Mouse (Mus musculus): Measurements from ENCODE around the gene Prkcg.
"Not testable (repeated sequence)": the region's sequence is repeated elsewhere in the genome, so short reads cannot be mapped to it uniquely, and the experiment has no call there.

Gene Prkcg

GRCm38 (mm10) chr7:3280654-3281153 is 8.3 kb upstream of the Prkcg start:
- Histone ChIP-seq H3K27me3 (ENCODE audit: control insufficient read depth, insufficient read depth, low read length, poor library complexity, severe bottlenecking) (no peaks in the 10 kb centered on the region), H3K36me3 (ENCODE audit: control insufficient read depth, insufficient read depth, low read length, poor library complexity, severe bottlenecking) (no peaks in the 10 kb centered on the region)
- no peak for DNase-seq (ENCODE audit: low read depth, low spot score)

DNA sequence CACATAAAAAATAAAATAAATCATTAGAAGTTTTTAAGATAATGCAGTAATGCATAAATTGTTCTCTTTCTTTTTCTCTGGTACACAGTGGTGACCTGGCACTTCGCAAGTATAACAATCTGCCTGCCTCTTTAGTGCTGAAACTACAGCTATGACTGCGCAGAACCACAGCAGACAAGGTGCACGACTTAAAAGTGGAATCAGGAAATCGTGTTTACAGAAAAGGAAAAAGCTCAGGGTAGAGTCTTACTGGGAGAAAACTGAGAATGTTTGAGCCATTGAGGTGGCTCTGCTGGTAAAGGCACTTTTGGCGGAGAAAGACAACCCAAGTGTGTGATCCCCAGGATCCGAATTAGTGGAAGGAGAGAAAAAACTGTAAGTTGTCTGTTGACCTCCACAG is 7.2 kb upstream of the Prkcg start:
- H3K36me3 ChIP-seq (ENCODE audit: control insufficient read depth, insufficient read depth, low read length, poor library complexity, severe bottlenecking) = no peaks in the 10 kb centered on the region
- no peaks in the 10 kb centered on the region for H3K27me3 ChIP-seq (ENCODE audit: control insufficient read depth, insufficient read depth, low read length, poor library complexity, severe bottlenecking)
- no peak for DNase-seq (ENCODE audit: low read depth, low spot score)

DNA sequence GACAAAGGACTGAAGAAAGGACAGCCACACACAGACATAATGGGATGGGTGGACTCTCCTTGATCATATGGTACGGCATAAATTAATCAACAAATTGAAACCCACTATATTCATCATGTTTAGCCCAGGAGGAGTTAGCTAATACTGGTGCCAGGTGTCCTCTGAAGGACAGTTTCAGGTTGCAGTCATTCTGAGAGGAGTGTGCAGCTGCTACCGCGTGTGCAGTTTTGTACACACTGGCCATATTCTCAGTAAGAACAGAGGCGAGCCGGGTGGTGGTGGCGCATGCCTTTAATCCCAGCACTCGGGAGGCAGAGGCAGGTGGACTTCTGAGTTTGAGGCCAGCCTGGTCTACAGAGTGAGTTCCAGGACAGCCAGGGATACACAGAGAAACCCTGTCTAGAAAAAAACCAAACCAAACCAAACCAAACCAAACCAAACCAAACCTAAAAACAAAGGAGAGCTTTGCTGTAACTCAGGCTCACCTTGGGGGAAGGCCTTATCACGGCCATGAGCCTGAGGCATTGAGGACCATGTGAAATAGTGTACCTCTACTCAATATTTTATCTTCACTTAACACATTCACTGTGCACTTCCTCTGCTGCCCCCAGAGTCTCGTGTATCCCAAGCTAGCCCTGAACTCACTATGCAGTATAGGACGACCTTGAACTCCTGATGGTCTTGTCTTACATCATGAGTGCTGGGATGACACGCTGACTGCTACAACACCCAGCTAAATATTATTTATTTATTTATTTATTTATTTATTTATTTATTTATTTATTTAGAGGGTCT is 5.7 kb upstream of the Prkcg start:
- Histone ChIP-seq H3K27me3 (ENCODE audit: control insufficient read depth, insufficient read depth, low read length, poor library complexity, severe bottlenecking) (no peaks in the 10 kb centered on the region), H3K36me3 (ENCODE audit: control insufficient read depth, insufficient read depth, low read length, poor library complexity, severe bottlenecking) (no peaks in the 10 kb centered on the region)
- no peak for DNase-seq (ENCODE audit: low read depth, low spot score)

- Histone ChIP-seq H3K36me3 (ENCODE audit: control insufficient read depth, insufficient read depth, low read length, poor library complexity, severe bottlenecking) (no peaks in the 10 kb centered on the region), H3K27me3 (ENCODE audit: control insufficient read depth, insufficient read depth, low read length, poor library complexity, severe bottlenecking) (no peaks in the 10 kb centered on the region)
- no peak for DNase-seq (ENCODE audit: low read depth, low spot score)
Observed at GRCm38 (mm10) chr7:3284604-3285003, 4.4 kb upstream of the Prkcg start.

DNA sequence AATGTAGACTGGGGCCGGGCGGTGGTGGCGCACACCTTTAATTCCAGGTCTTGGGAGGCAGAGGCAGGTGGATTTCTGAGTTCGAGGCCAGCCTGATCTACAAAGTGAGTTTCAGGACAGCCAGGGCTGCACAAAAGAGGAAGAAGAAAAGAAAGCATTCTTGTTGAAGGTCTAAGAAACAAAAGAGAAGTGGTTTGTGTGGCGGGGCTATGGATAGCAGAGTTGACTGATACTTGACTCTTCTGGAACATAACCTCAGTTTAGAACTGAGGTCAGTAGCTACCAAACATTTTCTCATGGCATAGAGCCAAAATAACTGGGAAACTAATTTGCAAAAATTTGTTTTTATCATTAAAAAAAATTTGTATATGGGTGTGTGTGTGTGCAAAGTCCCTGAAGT is 2.9 kb upstream of the Prkcg start:
- no peaks in the 10 kb centered on the region for H3K36me3 ChIP-seq (ENCODE audit: control insufficient read depth, insufficient read depth, low read length, poor library complexity, severe bottlenecking)
- peak; percentile 67 for DNase-seq (ENCODE audit: low read depth, low spot score)
- no peaks in the 10 kb centered on the region for H3K27me3 ChIP-seq (ENCODE audit: control insufficient read depth, insufficient read depth, low read length, poor library complexity, severe bottlenecking)

DNA sequence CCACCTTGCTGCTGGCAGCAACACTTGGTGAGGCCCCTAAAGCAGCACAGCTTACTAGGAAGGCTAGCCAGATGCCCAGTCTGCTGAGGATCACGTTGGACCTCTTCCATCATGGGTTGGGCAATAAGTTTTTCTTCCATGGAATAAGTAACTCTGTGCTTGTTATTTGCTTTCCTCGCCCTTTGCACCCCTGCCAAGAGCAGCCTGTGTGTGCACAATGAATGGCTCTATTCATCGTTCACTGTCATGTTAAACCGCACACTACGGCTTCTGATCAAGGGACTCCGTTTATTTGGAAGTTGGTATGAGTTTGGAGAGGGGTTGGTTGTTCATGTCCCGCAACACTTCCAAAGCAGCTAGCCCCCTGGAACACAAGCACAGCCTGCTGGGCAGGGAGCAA is 1.8 kb upstream of the Prkcg start:
- no peak for DNase-seq (ENCODE audit: low read depth, low spot score)
- no peaks in the 10 kb centered on the region for H3K36me3 ChIP-seq (ENCODE audit: control insufficient read depth, insufficient read depth, low read length, poor library complexity, severe bottlenecking)
- H3K27me3 ChIP-seq (ENCODE audit: control insufficient read depth, insufficient read depth, low read length, poor library complexity, severe bottlenecking) = no peaks in the 10 kb centered on the region

GRCm38 (mm10) chr7:3290257-3291033 is 1.5 kb downstream of the Prkcg start:
- DNase-seq (ENCODE audit: low read depth, low spot score) = peak; percentile 99
- no peaks in the 10 kb centered on the region for H3K27me3 ChIP-seq (ENCODE audit: control insufficient read depth, insufficient read depth, low read length, poor library complexity, severe bottlenecking)
- H3K36me3 ChIP-seq (ENCODE audit: control insufficient read depth, insufficient read depth, low read length, poor library complexity, severe bottlenecking) = no peaks in the 10 kb centered on the region

- H3K36me3 ChIP-seq (ENCODE audit: control insufficient read depth, insufficient read depth, low read length, poor library complexity, severe bottlenecking) = no peaks in the 10 kb centered on the region
- no peaks in the 10 kb centered on the region for H3K27me3 ChIP-seq (ENCODE audit: control insufficient read depth, insufficient read depth, low read length, poor library complexity, severe bottlenecking)
- peak; percentile 51 for DNase-seq (ENCODE audit: low read depth, low spot score)
Observed at GRCm38 (mm10) chr7:3291197-3291596, 2.2 kb downstream of the Prkcg start.

- DNase-seq (ENCODE audit: low read depth, low spot score) = no peak
- Histone ChIP-seq H3K27me3 (ENCODE audit: control insufficient read depth, insufficient read depth, low read length, poor library complexity, severe bottlenecking) (no peaks in the 10 kb centered on the region), H3K36me3 (ENCODE audit: control insufficient read depth, insufficient read depth, low read length, poor library complexity, severe bottlenecking) (peaks cover 2% of the 10 kb centered on the region; the same call in 1 of the 2 replicates)
Observed at GRCm38 (mm10) chr7:3291764-3292163, 2.8 kb downstream of the Prkcg start.

DNA sequence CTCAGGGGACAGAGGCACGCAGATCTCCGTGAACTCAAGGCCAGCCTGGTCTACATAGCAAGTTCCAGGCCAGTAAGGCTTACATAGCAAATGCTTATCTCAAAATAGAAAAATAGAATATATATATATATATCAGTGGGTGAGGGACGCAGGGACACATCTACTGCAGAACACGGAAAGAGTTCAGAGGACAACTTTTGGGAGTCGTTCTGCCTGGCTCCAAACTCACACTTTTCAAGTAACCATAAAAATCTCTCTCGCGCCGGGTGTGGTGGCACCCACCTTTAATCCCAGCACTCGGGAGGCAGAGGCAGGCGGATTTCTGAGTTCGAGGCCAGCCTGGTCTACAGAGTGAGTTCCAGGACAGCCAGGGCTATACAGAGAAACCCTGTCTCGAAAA is 3.3 kb downstream of the Prkcg start:
- H3K27me3 ChIP-seq (ENCODE audit: control insufficient read depth, insufficient read depth, low read length, poor library complexity, severe bottlenecking); DNase-seq (ENCODE audit: low read depth, low spot score); H3K36me3 ChIP-seq (ENCODE audit: control insufficient read depth, insufficient read depth, low read length, poor library complexity, severe bottlenecking): not testable (repeated sequence)

DNA sequence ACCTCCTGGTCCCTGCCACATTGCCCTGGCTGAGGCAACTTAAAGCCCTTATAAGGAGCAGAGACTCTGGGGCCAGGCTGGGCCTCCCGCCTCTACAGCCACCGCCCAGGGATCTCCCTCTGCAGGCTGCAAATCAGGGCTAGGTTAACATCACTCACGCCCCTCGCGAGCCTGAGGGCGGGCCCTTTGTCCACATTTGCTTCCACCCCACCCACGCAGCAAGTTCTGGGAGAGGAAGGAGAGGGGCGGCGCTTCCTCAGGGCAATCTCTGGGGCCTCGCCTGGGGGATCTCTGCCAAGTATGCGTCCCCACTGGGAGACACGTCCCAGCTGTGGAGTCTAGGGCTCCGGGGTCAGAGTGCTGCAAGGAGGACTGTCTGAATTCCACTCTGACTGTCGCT is 3.8 kb downstream of the Prkcg start:
- Histone ChIP-seq H3K27me3 (ENCODE audit: control insufficient read depth, insufficient read depth, low read length, poor library complexity, severe bottlenecking) (no peaks in the 10 kb centered on the region), H3K36me3 (ENCODE audit: control insufficient read depth, insufficient read depth, low read length, poor library complexity, severe bottlenecking) (peaks cover 3% of the 10 kb centered on the region)
- DNase-seq (ENCODE audit: low read depth, low spot score) = peak; percentile 62

DNA sequence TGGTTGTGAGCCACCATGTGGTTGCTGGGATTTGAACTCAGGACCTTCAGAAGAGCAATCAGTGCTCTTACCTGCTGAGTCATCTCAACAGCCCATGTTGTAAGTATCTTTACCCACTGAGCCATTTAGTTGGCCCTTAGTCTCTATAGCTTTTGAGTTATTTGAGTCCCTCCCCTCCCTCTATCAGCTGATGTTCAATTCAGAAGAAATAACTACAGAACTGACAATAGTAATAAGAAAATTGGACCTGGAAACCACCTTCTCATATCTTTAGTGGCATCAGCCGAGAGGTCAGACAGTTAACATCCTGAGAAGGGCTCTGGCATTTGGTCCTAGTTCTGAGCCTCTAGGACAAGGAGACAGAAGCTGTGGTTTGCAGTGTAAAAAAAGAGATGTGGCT is 5.8 kb downstream of the Prkcg start:
- no peak for DNase-seq (ENCODE audit: low read depth, low spot score)
- H3K27me3 ChIP-seq (ENCODE audit: control insufficient read depth, insufficient read depth, low read length, poor library complexity, severe bottlenecking) = no peaks in the 10 kb centered on the region
- peaks cover 4% of the 10 kb centered on the region for H3K36me3 ChIP-seq (ENCODE audit: control insufficient read depth, insufficient read depth, low read length, poor library complexity, severe bottlenecking)

GRCm38 (mm10) chr7:3295321-3296110 is 6.5 kb downstream of the Prkcg start:
- DNase-seq (ENCODE audit: low read depth, low spot score) = peak; percentile 51
- no peaks in the 10 kb centered on the region for H3K27me3 ChIP-seq (ENCODE audit: control insufficient read depth, insufficient read depth, low read length, poor library complexity, severe bottlenecking)
- H3K36me3 ChIP-seq (ENCODE audit: control insufficient read depth, insufficient read depth, low read length, poor library complexity, severe bottlenecking) = peaks cover 4% of the 10 kb centered on the region

GRCm38 (mm10) chr7:3296711-3297110 is 7.7 kb downstream of the Prkcg start:
- no peak for DNase-seq (ENCODE audit: low read depth, low spot score)
- no peaks in the 10 kb centered on the region for H3K27me3 ChIP-seq (ENCODE audit: control insufficient read depth, insufficient read depth, low read length, poor library complexity, severe bottlenecking)
- H3K36me3 ChIP-seq (ENCODE audit: control insufficient read depth, insufficient read depth, low read length, poor library complexity, severe bottlenecking) = peaks cover 4% of the 10 kb centered on the region
